Mouse (Mus musculus) neutrophil, adult 5-6 weeks (primary cell): Measurements from ENCODE around the gene Ndufs7. TPM values are rescaled to one million over a fixed set of nuclear protein-coding genes. Genes with fewer than 3 reads are reported as not detected.
A peak's percentile ranks its signal among the peaks of the same experiment; 100 is the strongest.
"Not testable (repeated sequence)": the region's sequence is repeated elsewhere in the genome, so short reads cannot be mapped to it uniquely, and the experiment has no call there.

Experiments used
- ATAC-seq: fragments of 151-379, 151-347 bp; 2 replicates; pipeline ENCODE4 v1.8.0; 2017; ENCODE audit warnings: mild to moderate bottlenecking, moderate TSS enrichment; ENCODE audit not compliant: insufficient number of reproducible peaks, poor library complexity, low FRiP score, severe bottlenecking; ENCODE audit errors: extremely low read depth
- total RNA-seq: library from RNA; stranded (forward); fragments of 200-1000 nt; gene quantifications from 2 replicates; pipeline ENCODE4 v1.2.3, GENCODE M21; 2017

Gene Ndufs7
- 54.3 and 69.8 TPM in 2 replicates for total RNA-seq

DNA sequence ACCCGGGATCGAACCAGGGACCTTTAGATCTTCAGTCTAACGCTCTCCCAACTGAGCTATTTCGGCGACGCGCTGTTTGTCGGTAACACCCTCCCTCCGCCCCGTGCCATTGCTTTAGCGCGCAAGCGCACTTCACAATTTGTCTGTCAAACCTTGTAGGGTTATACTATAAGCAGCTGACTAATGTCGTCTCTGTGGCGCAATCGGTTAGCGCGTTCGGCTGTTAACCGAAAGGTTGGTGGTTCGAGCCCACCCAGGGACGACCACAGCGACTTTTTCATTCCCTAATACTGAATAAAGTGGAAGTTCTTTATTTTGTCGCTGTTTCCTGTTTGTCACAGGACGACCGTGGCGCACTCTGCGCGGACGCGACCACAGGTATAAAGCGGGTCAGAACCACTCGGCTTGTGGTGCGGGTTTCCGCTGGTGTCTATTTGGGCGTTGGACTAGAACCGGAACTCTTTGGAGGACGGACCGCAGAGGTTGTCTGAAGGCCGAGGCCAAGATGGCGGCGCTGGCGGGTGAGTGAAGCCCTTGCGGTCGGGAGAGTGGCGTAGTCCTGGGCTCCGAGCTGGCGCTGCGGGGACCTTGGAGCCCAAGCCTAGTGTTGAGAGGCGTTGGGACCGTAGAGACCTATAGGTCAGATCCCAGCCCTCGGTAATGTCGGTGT, at the start of gene Ndufs7:
Gene Ndufs7, plus strand, starts transcription at position 151 of the 670 bp plus-strand sequence.
- ATAC-seq, result peak; percentile 78

DNA sequence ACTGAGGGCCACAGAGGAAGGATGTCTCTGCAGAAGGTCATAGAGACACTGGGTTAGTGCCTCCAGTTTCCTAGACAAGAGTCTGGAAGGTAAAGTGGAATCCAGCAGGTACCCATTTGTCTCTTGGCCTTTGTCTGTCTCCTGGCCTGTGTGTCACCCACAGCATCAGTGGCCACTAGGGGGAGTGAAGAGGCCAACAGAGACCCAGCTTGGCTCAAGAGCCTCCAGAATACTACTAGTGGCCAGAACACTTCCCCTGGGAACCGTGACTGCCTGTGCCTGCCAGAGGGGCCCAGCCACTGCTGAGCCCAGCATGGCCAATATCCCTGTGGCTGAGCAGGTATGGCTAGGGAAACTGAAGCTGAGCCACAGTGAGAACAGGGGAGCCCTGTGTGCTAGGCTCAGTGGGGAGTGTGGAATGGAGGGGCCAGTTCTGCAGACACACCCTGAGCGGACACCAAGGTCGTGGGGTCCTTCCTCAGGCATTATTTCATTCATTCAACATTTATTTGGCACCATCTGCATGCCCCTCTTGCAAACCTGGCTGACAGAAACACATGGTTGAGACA, 49.4 kb upstream of the Ndufs7 start:
- peak; percentile 90 for ATAC-seq

DNA sequence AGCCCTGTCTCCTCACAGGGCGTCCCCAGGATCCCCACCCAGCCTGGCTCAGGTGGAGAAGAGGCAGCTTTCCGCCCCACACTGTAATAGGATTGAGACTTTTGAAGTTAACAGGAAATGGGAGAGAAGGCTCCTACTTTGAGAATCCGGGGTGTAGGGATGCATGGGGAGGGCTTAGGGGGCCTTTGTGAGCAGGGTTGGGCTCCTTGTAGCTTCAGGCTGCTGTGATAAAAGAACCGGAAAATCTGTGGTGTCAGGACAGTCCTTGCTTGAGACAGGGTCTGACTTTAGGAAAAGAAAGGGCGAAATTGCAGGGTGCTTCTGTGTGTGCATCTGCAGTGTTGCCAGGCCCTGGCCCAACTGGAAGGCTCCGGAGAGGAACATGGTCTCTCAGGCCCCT, 48.4 kb upstream of the Ndufs7 start:
- no peak for ATAC-seq

DNA sequence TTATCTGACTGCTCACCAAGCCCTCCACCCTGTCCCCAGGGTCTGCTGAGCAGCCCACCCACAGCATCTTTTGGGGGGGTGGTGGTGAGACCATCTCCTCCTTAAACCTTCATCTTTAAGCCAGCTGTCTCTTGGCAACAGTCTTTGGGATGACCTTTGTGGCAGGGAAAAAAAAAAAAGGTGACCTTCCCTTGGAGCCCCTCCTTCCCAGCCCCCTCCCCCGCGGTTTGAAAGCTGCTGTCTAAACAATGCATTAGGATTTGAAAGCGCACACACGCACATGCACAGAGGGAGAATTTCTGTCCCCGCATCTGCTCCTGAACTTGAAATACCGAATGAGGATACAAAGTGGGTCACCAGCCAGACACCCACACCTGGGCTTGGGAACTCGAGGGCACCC, 44.9 kb upstream of the Ndufs7 start:
- no peak for ATAC-seq

DNA sequence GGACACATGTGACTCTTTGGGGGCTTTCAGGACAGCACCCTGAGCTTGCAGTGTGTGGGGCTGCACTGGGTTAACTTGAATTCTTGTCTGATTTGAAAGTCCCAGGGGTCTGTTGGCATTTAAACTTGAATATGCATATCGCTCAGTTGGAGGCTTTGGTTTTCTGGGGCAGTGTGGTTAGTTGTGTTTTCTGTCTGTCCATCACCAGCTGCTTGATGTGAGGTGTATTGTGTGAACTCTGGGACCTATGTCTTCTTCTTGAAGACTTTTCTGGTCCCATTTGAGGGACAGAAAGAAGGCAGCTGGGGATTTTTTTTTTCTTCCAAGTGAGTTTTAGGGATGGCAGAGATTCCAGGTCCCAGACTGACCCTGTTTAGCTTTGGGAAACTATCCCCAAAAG, 41.7 kb upstream of the Ndufs7 start:
- ATAC-seq, result no peak

DNA sequence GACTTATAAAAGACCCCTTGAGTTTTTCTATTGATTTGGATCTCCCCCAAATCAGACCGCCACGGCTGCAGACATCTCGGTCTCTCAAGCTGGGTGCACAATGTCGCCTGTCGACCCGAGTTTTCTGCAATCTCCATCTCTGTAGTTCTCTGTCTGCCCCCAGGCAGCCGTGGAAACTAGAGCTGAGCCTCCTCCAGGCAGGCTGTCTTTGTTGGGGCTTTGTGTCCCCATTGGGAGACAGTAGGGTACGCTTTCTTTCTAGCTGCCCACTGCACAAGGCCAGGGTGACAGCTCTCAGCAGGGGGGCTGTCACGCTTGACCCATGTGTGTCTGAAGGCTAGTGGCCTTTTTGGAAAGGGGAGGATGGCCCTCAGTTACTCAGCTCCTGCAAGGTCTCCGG, 41.2 kb upstream of the Ndufs7 start:
- no peak for ATAC-seq

DNA sequence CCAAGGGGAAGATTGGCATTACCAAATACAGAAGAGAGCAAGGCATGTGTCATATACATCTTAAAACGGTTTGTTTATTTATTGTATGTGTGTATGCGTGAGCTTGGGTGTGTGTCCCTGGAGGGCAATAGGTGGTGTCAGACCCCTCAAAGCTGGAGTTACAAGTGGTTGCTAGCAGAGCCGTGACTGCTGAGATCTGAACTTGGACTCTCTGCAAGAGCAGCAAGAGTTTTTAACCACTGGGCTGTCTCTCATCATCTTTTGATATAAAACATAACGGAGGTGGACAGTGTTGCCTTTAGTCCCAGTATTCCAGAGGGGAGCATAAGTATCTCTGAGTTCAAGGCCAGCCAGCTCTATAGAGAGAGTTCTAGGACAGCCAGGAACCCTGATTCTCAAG, 40.7 kb upstream of the Ndufs7 start:
- no peak for ATAC-seq

DNA sequence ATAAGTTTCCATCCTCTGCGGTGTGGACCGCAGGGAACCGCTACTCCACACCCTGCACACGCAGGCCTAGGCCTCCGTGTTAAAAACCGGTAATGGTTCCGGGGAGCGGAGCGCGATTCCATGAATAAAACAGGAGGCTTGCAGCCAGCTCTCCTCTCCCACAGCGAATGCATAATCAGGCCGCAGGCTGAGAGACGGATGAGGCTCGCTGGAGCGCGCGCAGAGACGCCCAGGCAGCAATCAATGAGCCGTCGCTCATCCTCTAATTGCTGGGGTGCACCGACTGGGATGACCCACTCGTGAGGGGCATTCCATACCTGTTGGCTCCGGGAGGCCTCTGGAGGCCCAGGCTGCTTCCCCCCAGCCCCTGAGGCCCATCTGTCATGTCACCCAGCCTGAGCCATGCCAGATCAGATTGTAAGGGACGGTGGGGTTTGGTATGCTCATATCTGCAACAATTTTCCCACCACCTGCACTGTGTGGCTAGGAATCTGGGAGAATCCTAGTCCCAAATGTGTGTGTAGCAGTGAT, 40.0 kb upstream of the Ndufs7 start:
- no peak for ATAC-seq

DNA sequence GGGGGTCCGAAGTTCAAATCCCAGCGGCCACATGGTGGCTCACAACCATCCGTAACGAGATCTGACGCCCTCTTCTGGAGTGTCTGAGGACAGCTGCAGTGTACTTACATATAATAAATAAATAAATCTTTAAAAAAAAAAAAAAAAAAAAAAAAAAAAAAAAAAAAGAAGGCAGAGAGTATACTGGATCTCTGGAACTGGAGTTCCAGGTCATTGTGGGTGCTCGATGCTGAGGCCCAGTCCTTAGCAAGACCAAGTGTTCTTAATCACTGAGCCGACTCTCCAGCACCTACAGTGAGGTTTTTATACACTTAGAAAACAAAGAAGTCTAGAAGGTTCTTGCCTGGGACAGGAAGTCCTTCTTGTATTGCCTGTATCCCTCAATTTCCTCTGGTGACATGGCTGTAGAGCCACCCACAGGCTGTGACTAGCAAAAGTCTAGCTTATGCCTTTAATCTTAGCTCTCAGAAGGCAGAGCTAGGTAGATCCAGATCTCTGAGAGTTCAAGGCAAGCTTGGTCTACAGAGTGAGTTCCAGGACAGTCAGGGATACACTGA, 37.3 kb upstream of the Ndufs7 start:
- not testable (repeated sequence) for ATAC-seq

DNA sequence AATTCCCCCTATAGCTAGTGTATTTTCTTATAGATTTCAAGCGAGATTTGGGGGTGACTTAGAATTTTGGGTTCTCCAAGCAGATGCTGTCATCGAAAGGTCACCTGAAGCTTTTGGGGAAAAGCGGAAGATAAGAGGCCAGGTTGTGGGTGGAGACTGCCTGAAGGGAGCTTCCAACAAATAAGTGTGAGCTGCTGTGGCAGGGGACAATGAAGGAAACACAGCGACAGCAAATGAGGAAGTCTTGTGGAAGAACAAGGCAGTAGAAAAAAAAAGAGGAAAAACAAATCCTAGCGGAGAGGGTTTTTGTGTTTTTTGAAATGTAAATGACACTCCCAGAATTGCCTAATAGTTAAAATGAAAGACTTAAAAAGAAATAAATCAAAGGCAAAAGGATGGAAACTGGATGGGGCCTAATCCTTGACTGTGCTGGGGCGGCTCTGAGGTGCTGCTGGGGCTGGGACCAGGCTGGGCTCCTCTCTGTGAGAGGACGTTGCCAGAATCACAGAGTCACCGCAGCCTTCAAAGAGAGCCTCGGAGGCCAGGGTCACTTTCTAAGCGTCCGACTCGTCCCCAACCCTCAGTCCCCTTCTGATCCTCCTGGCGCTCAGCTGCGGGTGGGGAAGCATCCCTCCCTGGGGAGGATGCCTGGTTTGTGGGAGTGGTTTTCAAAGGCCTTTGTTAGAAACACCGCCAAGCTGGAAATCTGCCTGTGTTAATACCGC, 33.7 kb upstream of the Ndufs7 start:
- no peak for ATAC-seq

DNA sequence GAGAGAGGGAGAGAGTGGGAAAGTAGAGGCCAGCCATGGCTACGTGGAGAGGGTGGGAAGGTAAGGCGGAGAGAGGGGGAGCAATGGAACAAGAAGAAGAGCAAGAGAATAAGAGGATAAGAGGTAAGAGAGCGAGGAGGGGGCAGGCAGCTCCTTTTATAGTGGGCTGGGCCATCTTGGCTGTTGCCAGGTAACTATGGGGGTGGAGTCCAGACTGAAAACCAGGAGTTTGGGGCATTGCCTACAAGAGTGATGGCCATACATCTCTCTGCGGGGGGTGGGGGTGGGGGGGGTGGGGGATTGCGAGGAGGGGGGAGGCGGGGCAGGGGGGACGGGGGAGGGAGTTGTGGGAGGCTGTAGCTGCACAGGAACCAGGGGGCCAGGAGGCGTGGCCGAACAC, 28.2 kb upstream of the Ndufs7 start:
- no peak for ATAC-seq

DNA sequence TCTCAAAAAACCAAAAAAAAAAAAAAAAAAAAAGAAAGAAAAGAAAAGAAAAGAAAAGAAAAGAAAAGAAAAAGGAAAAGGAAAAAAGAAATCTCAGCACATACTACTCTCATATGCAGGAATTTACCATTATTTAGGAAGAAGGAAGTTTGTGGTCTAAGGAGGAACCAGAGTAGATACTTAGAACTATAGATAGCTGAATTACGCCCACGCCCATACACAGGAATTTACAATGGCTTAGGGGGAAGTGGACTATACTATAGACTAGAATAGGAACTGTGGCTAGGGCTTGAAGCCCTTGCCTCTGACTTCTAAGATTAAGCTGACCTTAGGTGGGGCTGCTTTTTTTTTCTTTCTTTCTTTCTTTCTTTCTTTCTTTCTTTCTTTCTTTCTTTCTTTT, 25.8 kb upstream of the Ndufs7 start:
- ATAC-seq, result not testable (repeated sequence)

DNA sequence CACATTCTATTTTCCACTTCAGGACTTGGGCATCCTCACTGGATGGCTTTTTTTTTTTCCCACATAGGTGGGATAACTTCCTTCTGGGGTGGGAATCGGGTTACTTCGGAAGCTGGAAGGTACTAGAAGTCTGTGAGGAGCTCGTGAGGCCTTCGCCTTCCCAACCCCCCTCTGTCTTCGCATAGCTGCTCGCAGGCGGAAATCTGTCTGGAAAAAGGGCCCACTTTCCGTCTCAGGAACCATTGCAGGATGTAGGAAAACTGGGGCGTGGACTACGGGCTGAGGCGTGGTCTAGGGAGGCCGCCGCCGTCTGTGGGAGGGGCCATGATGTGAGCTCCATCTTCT, 22.9 kb upstream of the Ndufs7 start:
- no peak for ATAC-seq

DNA sequence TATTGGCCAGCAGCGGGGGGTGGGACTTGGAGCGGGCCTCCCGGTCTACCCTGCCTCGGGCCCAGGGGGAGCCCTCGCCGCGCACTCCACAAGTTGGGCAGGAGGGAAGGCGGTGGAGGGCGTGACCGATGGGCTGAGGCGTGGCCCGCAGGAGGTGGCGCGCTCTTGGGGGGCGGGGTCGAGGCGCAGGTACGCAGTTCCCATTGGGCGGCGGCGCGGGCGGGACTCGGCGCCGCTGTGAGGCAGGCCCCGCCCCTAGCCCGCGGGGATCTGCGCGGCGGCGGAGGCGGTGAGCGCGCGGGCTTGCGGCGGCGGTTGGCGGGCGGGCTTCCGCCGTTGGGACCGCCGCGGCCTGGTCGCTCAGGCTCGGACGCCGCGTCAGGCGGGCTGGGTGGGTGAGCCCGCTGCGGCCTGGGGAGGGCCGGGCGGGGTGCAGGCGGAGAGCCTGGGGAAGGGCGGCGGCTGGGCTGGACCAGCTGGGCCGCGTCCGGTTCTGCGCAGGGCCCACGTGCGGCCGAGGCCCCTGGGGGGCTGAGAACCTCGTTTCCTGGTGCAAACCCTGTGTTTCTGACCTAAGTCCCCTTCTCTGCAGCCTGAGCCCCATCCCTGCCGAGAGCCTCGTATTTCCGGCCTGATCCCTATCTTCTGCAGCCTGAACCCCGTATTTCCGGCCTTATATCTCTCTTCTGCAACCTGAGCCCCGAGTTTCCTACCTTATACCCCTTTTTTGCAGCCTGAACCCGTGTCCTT, 22.3 kb upstream of the Ndufs7 start, which contains the start of gene Mum1:
Gene Mum1, plus strand, starts transcription at position 19 of the 750 bp plus-strand sequence.
- peak; percentile 90 for ATAC-seq

DNA sequence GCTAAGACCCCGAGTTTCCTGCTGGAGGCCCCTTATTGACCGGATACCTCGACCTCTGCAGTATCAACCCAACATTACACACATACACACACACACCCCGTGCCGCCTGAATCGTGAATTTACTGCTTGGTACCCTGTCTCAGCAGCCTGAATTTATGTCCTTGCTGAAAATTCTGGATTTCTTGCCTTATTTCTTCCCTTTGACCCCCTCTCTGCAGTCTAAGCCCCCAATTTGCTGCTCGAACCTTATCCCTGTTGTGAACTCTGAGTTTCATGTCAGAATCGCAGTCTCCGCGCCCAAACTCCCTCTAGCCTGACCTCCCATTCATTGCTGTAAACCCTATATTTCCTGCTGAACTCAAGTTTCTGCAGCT, 21.8 kb upstream of the Ndufs7 start:
- no peak for ATAC-seq

DNA sequence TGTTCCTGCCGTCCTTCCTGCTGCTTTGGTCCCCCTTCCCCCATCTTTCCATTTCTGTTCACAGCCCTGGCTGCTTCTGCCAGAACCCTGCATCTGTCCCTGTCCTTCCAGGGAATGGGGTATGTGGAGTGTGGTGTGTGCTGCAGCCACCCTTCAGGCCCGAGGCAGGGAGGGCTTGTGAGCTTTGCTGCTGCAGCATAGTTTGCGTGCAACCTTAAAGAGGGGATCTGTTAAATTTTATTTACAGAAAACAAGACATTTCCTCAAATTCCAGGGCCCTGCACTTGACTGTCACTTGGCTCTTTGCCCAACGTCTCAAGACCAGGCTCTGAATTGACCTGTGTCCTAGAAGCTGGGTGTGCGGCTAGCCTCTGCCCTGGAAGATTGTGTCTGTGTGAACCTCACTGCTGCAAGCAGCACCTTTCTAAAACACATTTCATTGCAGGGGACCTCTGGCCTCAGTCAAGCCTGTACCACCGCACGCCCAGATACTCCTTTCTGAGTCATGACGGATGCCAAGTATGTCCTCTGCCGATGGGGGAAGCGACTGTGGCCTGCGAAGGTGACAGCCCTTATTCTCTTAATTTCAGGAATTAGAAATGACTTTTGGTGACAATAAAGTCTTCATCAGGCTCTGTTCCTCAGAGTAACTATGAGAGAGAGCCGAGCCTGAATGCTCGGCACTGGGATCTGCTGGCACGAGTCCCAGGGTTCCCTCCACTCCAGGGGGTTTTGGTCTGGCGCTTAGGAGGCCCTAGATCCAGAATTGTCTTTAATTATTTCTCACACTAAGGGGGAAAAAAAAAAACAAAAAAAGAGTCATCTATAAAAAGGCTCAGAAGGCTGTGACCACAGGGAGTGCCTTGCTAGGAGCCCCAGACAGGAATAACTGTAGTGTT, 20.8 kb upstream of the Ndufs7 start:
- no peak for ATAC-seq

DNA sequence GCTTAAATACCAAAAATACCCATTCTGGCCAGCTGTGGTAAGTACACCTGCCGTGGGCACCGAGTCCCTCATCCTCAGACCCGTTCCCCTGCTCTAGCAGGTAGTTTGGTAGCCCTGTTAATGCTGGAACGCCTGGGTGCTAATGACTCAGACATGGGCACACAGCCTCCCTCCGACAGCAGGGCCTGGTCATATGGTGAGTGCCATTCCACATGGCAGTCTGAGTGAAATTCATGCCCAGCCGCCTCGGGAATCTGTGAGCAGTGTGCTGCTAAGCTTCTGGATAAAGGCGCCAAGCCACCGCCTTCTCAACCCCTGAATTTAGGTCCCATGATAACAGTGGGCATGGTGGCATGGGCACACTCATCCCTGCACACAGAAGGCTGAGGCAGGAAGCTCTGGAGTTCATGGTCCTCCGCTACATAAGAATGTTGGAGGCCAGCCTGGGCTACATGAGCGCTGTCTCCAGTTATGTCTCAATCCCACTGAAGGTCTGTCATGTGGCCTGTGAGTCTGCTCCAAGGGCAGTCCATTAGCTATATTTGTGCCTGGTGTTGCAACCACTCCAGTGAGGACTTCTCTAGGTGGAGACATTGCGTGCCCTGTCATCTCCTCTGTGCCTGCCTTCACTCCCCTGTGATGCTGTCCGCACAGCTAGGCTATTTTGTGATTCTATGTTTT, 12.6 kb upstream of the Ndufs7 start:
- no peak for ATAC-seq

DNA sequence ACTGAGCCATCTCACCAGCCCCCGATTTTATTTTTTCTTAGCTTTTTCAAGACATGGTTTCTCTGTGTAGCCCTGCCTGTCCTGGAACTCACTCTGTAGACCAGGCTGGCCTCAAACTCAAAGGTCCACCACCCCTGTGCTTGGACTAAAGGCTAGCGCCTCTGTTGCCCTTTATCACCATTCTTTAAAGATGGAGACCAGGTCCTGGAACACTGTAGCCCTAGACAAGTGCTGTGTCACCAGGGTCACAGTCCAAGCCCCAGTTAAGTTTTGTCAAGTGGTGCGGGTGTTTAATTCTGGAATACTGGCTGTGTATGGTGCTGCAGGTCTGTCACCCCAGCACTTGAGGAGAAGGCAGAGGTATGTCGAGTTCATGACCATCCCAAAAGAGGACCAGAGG, 11.9 kb upstream of the Ndufs7 start:
- no peak for ATAC-seq
